Mouse (Mus musculus) adrenal gland, adult (tissue): ENCODE results near the gene Zkscan17.
A peak's percentile ranks its signal among the peaks of the same experiment; 100 is the strongest.

Experiments used
- DNase-seq, 2 experiments: peaks; one replicate each; pipeline ENCODE4 v3.0.0; 2022 to 2023; ENCODE audit warnings: low spot score in 1 of 2; ENCODE audit not compliant: inconsistent age in 2 of 2

Gene Zkscan17

DNA sequence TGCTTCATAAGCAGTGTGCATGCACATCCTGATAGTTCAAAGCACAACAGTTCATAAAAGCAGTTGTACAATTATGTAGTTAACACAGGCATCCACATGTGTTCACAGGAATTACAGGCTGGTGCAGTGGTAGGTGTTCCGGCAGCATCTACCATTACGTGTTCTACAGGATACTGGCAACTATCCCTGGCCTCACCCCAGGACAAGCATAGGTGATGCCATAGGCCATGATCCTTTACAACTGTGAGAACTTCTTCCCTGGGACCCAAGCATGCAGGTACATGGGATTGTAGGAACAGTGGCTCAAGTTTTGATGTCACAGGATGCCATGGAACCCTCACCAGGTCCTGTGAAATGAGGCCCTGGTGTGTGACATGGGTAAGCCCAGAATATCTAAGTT lies 66.1 kb downstream of the Zkscan17 start:
- DNase-seq = no peak

DNA sequence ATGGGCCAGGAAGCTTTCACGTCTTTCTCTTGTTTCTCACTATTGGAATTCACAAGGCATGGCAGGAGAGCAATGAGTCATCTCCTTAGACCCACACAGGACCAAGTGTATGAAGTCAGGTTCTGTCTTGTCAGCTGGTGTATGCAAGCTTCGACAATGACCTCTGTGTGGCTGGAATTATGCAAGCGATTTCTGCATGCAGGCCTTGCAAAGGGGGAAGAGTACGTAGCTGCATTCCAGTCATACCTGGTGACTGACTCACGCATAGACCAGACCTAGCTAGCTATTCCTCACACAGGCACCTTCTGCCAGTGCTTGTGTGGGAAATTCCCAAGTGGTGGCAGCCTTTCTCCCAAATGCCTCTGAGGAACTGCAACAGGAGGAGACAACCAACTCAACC lies 67.6 kb downstream of the Zkscan17 start:
- DNase-seq = peak; percentile 87 to 92

DNA sequence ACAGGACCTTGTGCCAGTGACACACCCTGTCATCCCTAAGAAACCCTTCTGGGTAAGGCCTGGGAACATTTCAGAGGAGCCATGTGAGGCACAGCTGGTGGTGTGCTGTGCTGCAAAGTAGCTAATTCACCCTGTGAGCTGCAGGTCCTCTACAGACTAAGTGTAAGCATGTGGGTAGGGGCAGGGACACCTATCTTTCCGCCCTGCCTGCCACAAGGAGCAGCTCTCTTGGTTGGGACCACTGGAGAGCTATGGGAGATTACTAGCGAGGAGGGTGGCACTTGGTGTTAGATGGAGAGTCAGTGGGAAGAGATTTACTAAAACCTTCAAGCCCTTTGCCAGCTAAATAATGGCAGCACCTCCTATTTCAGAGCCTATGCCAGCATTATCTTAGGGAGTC lies 69.7 kb downstream of the Zkscan17 start:
- no peak for DNase-seq

DNA sequence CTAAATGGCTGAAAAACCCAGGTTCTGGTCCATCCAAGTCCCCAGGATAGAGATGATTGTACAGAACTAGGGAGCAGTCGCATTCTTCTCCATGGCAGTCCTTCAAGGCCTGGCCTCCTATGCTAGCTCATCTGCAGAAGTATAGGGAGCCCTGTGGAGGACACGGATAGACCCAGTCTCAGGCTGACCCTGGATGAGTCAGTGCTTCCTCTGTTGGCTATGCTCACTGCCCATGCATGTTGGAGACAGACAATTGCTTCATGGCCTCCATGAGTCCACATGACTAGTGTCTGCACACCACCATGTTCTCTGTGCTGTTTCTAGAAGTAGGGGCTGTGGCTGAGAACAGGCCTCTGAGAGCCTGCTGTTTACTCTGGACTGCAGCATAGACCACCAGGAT lies 70.2 kb downstream of the Zkscan17 start:
- DNase-seq = peak; percentile 34 to 75

DNA sequence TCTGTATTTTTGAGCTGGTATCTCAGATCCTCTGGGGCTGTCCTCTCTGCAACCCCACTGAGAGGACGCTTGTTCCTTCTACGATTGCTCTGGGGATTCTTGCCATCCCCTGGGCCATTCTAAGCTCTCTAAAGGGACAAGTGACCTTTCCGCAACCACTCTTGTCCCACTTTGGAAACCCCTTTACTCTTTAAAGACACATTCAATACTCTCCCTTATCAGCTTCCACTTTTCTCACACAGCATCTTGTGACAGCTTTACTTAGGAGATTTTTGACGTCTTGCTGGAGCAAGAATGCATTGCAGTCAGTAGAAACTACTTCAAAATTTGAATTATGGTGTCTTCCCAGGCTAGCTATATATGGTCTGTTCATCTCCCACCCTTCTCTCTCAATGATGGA lies 75.5 kb downstream of the Zkscan17 start, which contains the start of gene Snap47:
Snap47 (minus strand) TSS at position 101 of the 400 bp plus-strand sequence.
- no peak for DNase-seq

DNA sequence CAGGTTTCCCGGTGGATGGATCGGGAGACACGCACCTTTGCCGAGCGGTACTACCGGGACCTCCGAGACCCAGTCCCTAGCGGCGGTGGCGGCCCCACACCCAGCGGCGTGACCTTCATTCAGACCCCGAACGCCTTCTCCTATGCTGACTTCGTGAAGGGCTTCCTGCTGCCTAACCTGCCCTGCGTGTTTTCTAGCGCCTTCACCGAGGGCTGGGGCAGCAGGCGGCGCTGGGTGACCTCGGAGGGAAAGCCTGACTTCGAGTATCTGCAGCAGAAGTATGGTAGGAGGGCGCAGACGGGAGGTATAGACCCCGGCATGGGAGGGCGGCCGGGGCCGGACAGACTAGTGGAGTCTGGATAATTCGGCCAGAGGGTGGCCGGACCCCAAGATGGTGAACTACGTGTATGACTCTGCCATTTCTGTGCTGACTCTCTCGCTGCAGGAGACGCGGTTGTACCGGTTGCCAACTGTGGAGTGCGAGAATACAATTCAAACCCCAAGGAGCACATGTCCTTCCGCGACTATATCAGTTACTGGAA lies 76.2 kb downstream of the Zkscan17 start:
- DNase-seq = no peak

DNA sequence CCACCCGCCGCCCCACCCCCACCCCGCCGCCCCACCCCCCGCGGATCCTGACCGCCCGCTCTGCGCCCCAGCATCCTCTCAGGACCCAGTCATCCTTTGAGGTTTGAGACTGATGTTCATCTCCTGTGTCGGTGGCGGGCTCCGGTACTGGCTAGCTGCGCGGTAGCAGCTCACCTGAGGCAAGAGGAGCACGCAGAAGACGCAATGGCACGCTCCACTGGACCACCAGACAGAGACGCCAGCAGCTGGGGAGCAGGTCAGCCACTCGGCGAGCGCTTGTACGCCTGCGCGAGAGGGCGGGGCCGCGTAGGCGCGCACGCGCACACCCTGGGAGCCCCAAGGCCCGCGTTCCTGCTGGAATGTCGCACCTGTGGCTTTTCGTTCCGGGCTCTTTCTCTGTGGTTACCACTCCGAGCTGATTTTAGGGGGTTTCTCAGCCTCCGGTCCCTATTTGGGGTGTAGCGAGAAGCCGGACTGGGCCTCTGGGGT lies 76.8 kb downstream of the Zkscan17 start, which contains the start of gene Jmjd4:
Jmjd4 (plus strand) TSS at position 305 of the 489 bp plus-strand sequence.
- peak; percentile 95 to 98 for DNase-seq

DNA sequence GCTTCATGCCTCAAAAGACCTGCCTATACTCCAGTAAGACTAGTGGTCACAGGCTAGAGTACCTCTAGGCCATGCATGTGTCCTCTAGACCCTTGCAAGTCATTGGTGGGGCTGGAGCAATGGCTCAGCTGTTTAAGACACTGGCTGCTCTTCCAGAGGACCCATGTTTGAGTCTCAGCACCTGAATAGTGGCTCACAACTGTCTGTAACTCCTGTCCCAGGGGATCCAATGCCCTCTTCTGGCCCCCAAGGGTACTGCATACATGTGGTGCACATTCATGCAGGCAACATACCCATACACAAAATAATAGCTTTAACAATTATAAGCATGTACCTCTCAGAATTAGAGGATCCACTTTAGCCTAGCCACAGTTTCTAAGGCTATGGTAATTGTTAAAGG lies 83.4 kb downstream of the Zkscan17 start:
- DNase-seq = no peak

DNA sequence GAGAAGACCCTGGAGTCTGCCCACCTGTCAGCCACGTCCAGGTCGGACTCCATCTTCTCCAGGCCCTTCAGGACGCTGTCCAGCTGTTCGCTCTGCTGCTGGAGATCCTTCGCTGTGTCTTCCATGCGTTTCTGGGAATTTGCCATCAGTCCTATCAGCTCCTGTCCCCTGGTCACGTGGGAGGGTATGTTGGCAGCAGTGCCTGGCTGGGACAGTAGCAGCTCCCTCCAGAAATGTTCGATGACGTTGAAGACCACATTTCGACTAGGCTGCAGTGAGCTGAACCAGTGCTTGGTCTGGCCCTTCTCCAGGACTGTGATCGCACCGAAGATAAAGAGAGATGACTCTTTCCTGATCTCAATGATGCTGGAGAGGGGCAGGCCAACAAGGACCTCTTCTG lies 88.6 kb downstream of the Zkscan17 start:
- no peak for DNase-seq
